Mouse (Mus musculus) thymus, postnatal 4 days (tissue): ENCODE data around the gene Naa25.

ENCODE experiments used
- DNase-seq: peaks from one replicate; pipeline ENCODE4 v3.0.0; 2021

Gene Naa25

GRCm38 (mm10) chr5:121397187-121398145 is at the start of gene Naa25:
Gene Naa25, plus strand, starts transcription at chr5:121397936.
- DNase-seq = peak; percentile 98

GRCm38 (mm10) chr5:121359229-121359628 is 38.5 kb upstream of the Naa25 start:
- no peak for DNase-seq

GRCm38 (mm10) chr5:121361696-121362095 is 36.0 kb upstream of the Naa25 start:
- DNase-seq = no peak

- DNase-seq = no peak
These were observed 34.3 kb upstream of the Naa25 start for GRCm38 (mm10) chr5:121363441-121363840.

GRCm38 (mm10) chr5:121366449-121367225 is 31.1 kb upstream of the Naa25 start:
- no peak for DNase-seq

GRCm38 (mm10) chr5:121367255-121367654 is 30.5 kb upstream of the Naa25 start:
- no peak for DNase-seq

GRCm38 (mm10) chr5:121371712-121372111 is 26.0 kb upstream of the Naa25 start:
- no peak for DNase-seq

GRCm38 (mm10) chr5:121374790-121375189 is 22.9 kb upstream of the Naa25 start:
- DNase-seq = no peak

GRCm38 (mm10) chr5:121376972-121377371 is 20.8 kb upstream of the Naa25 start:
- DNase-seq = peak; percentile 79

- no peak for DNase-seq
These were observed 19.0 kb upstream of the Naa25 start for GRCm38 (mm10) chr5:121378678-121379256.

GRCm38 (mm10) chr5:121380692-121381091 is 17.0 kb upstream of the Naa25 start:
- DNase-seq = peak; percentile 41

GRCm38 (mm10) chr5:121383857-121384756 is 13.6 kb upstream of the Naa25 start:
- no peak for DNase-seq

- DNase-seq = no peak
These were observed 12.8 kb upstream of the Naa25 start for GRCm38 (mm10) chr5:121384757-121385460.

GRCm38 (mm10) chr5:121385461-121386119 is 12.1 kb upstream of the Naa25 start, which contains the start of gene Trafd1:
Gene Trafd1, minus strand, starts transcription at chr5:121385632.
- peak; percentile 91 for DNase-seq

GRCm38 (mm10) chr5:121386120-121386909 is 11.4 kb upstream of the Naa25 start:
- DNase-seq = no peak

GRCm38 (mm10) chr5:121387126-121387525 is 10.6 kb upstream of the Naa25 start:
- no peak for DNase-seq

GRCm38 (mm10) chr5:121389106-121389505 is 8.6 kb upstream of the Naa25 start:
- DNase-seq = no peak

- no peak for DNase-seq
These were observed 8.0 kb upstream of the Naa25 start for GRCm38 (mm10) chr5:121389691-121390090.

- peak; percentile 38 for DNase-seq
These were observed 4.9 kb upstream of the Naa25 start for GRCm38 (mm10) chr5:121392667-121393380.
